Mouse (Mus musculus): ENCODE measurements around the gene Rdh7. TPM values are rescaled to one million over a fixed set of nuclear protein-coding genes. Genes with fewer than 3 reads are reported as not detected.
"Not testable (repeated sequence)": the region's sequence is repeated elsewhere in the genome, so short reads cannot be mapped to it uniquely, and the experiment has no call there.

The Rdh7 gene
- polyA plus RNA-seq (2015; fragmentation: Nextera tagmentation; extraction: Ambion mirVana) = not detected in 2 replicates

GRCm38 (mm10) chr10:127888605-127889004 lies at the start of gene Rdh7:
Gene Rdh7 (minus strand): TSS chr10:127888817.
- ATAC-seq (replicated peaks) = no peak
- H3K4me3 ChIP-seq = no peak within 1 kb of the TSS
- H3K27ac ChIP-seq = no peak within 1 kb of the TSS
- H3K27me3 ChIP-seq (replicated peaks) = no peaks in the 10 kb centered on the region
- H3K4me1 ChIP-seq = peaks cover 6% of the 10 kb centered on the region
- H3K9ac ChIP-seq = no peak within 1 kb of the TSS
- no peaks in the 10 kb centered on the region for H3K9me3 ChIP-seq
- no peak within 1 kb of the TSS for H3K4me2 ChIP-seq
- H3K36me3 ChIP-seq (replicated peaks) = no peaks in the 10 kb centered on the region

- WGBS = 2% methylated on average over 2 of the region's 2 CpGs
- no peak overlapping the region for H3K9ac ChIP-seq
Observed at GRCm38 (mm10) chr10:127937428-127938010, 48.9 kb upstream of the Rdh7 start.

GRCm38 (mm10) chr10:127936747-127937409 lies 48.3 kb upstream of the Rdh7 start:
- ATAC-seq (replicated peaks) = no peak
- H3K27ac ChIP-seq = no peak overlapping the region
- no peak overlapping the region for H3K4me3 ChIP-seq
- H3K9me3 ChIP-seq = no peaks in the 10 kb centered on the region
- no peak overlapping the region for H3K4me2 ChIP-seq
- WGBS = 86% methylated on average over 19 of the region's 19 CpGs
- no peak overlapping the region for H3K9ac ChIP-seq
- H3K27me3 ChIP-seq (replicated peaks) = no peaks in the 10 kb centered on the region
- no peaks in the 10 kb centered on the region for H3K36me3 ChIP-seq (replicated peaks)
- H3K4me1 ChIP-seq = no peaks in the 10 kb centered on the region

More at GRCm38 (mm10) chr10:127937428-127938010, 48.9 kb upstream of the Rdh7 start:
- H3K4me2 ChIP-seq = no peak overlapping the region
- no peaks in the 10 kb centered on the region for H3K4me1 ChIP-seq
- no peaks in the 10 kb centered on the region for H3K9me3 ChIP-seq
- H3K4me3 ChIP-seq = no peak overlapping the region
- no peaks in the 10 kb centered on the region for H3K27me3 ChIP-seq (replicated peaks)
- no peak for ATAC-seq (replicated peaks)
- H3K36me3 ChIP-seq (replicated peaks) = no peaks in the 10 kb centered on the region
- H3K27ac ChIP-seq = no peak overlapping the region

- no peaks in the 10 kb centered on the region for H3K9me3 ChIP-seq
Observed at GRCm38 (mm10) chr10:127936271-127936670, 47.7 kb upstream of the Rdh7 start.

GRCm38 (mm10) chr10:127932290-127932926 lies 43.8 kb upstream of the Rdh7 start:
- H3K36me3 ChIP-seq (replicated peaks) = no peaks in the 10 kb centered on the region

More at GRCm38 (mm10) chr10:127936271-127936670, 47.7 kb upstream of the Rdh7 start:
- no peak overlapping the region for H3K4me2 ChIP-seq
- no peaks in the 10 kb centered on the region for H3K27me3 ChIP-seq (replicated peaks)
- ATAC-seq (replicated peaks) = no peak
- WGBS = 62% methylated on average over 8 of the region's 8 CpGs
- no peak overlapping the region for H3K9ac ChIP-seq
- no peaks in the 10 kb centered on the region for H3K36me3 ChIP-seq (replicated peaks)
- no peak overlapping the region for H3K27ac ChIP-seq
- H3K4me1 ChIP-seq = no peaks in the 10 kb centered on the region
- H3K4me3 ChIP-seq = no peak overlapping the region

GRCm38 (mm10) chr10:127927737-127928136 lies 39.1 kb upstream of the Rdh7 start:
- Histone ChIP-seq H3K36me3 (replicated peaks) (no peaks in the 10 kb centered on the region), H3K4me2 (no peak overlapping the region), H3K4me1 (no peaks in the 10 kb centered on the region), H3K27ac (no peak overlapping the region), H3K9ac (no peak overlapping the region), H3K4me3 (no peak overlapping the region), H3K27me3 (replicated peaks) (no peaks in the 10 kb centered on the region), H3K9me3 (no peaks in the 10 kb centered on the region)
- 74% methylated on average over 2 of the region's 2 CpGs for WGBS
- no peak for ATAC-seq (replicated peaks)

More at GRCm38 (mm10) chr10:127932290-127932926, 43.8 kb upstream of the Rdh7 start:
- WGBS = 71% methylated on average over 8 of the region's 8 CpGs
- Histone ChIP-seq H3K27ac (no peak overlapping the region), H3K4me1 (no peaks in the 10 kb centered on the region), H3K9ac (no peak overlapping the region), H3K9me3 (no peaks in the 10 kb centered on the region), H3K27me3 (replicated peaks) (no peaks in the 10 kb centered on the region), H3K4me3 (no peak overlapping the region), H3K4me2 (no peak overlapping the region)
- ATAC-seq (replicated peaks) = no peak

- no peak overlapping the region for H3K4me2 ChIP-seq
- H3K4me1 ChIP-seq = no peaks in the 10 kb centered on the region
- ATAC-seq (replicated peaks) = no peak
- no peaks in the 10 kb centered on the region for H3K9me3 ChIP-seq
- H3K27me3 ChIP-seq (replicated peaks) = no peaks in the 10 kb centered on the region
- no peak overlapping the region for H3K4me3 ChIP-seq
- no peak overlapping the region for H3K27ac ChIP-seq
- no peak overlapping the region for H3K9ac ChIP-seq
- no peaks in the 10 kb centered on the region for H3K36me3 ChIP-seq (replicated peaks)
- WGBS = 77% methylated on average over 7 of the region's 7 CpGs
Observed at GRCm38 (mm10) chr10:127924597-127925378, 36.2 kb upstream of the Rdh7 start.

GRCm38 (mm10) chr10:127923024-127923423 lies 34.4 kb upstream of the Rdh7 start:
- no peak overlapping the region for H3K27ac ChIP-seq
- no peak overlapping the region for H3K4me3 ChIP-seq
- H3K4me1 ChIP-seq = no peaks in the 10 kb centered on the region
- H3K9ac ChIP-seq = no peak overlapping the region
- H3K9me3 ChIP-seq = no peaks in the 10 kb centered on the region
- ATAC-seq (replicated peaks) = no peak
- WGBS = 89% methylated on average over 8 of the region's 8 CpGs
- no peaks in the 10 kb centered on the region for H3K27me3 ChIP-seq (replicated peaks)
- no peaks in the 10 kb centered on the region for H3K36me3 ChIP-seq (replicated peaks)
- no peak overlapping the region for H3K4me2 ChIP-seq

- H3K9me3 ChIP-seq = no peaks in the 10 kb centered on the region
- ATAC-seq (replicated peaks) = no peak
- no peaks in the 10 kb centered on the region for H3K36me3 ChIP-seq (replicated peaks)
- no peak overlapping the region for H3K4me3 ChIP-seq
- H3K9ac ChIP-seq = no peak overlapping the region
- H3K27me3 ChIP-seq (replicated peaks) = no peaks in the 10 kb centered on the region
- H3K4me1 ChIP-seq = no peaks in the 10 kb centered on the region
- no peak overlapping the region for H3K4me2 ChIP-seq
- no peak overlapping the region for H3K27ac ChIP-seq
- 94% methylated on average over 1 of the region's 1 CpGs for WGBS
Observed at GRCm38 (mm10) chr10:127922241-127922640, 33.6 kb upstream of the Rdh7 start.

GRCm38 (mm10) chr10:127917651-127918050 lies 29.0 kb upstream of the Rdh7 start:
- WGBS = 94% methylated on average over 5 of the region's 5 CpGs
- no peak overlapping the region for H3K4me2 ChIP-seq
- no peak overlapping the region for H3K4me3 ChIP-seq
- no peaks in the 10 kb centered on the region for H3K4me1 ChIP-seq
- ATAC-seq (replicated peaks) = no peak
- no peaks in the 10 kb centered on the region for H3K27me3 ChIP-seq (replicated peaks)
- no peaks in the 10 kb centered on the region for H3K9me3 ChIP-seq
- H3K36me3 ChIP-seq (replicated peaks) = no peaks in the 10 kb centered on the region
- no peak overlapping the region for H3K9ac ChIP-seq
- no peak overlapping the region for H3K27ac ChIP-seq

- H3K27ac ChIP-seq; H3K27me3 ChIP-seq (replicated peaks); H3K4me2 ChIP-seq; H3K4me1 ChIP-seq; ATAC-seq (replicated peaks); H3K9me3 ChIP-seq; H3K36me3 ChIP-seq (replicated peaks); H3K4me3 ChIP-seq; H3K9ac ChIP-seq: not testable (repeated sequence)
- 88% methylated on average over 3 of the region's 3 CpGs for WGBS
Observed at GRCm38 (mm10) chr10:127917183-127917582, 28.6 kb upstream of the Rdh7 start.

GRCm38 (mm10) chr10:127915578-127915977 lies 27.0 kb upstream of the Rdh7 start:
- 98% methylated on average over 1 of the region's 1 CpGs for WGBS

More at GRCm38 (mm10) chr10:127915578-127915977, 27.0 kb upstream of the Rdh7 start:
- ATAC-seq (replicated peaks) = no peak
- Histone ChIP-seq H3K36me3 (replicated peaks) (no peaks in the 10 kb centered on the region), H3K4me3 (no peak overlapping the region), H3K27me3 (replicated peaks) (no peaks in the 10 kb centered on the region), H3K9me3 (no peaks in the 10 kb centered on the region), H3K27ac (no peak overlapping the region), H3K4me2 (no peak overlapping the region), H3K4me1 (no peaks in the 10 kb centered on the region), H3K9ac (no peak overlapping the region)
